Mouse (Mus musculus): ENCODE measurements around the gene Prph. TPM values are rescaled to one million over a fixed set of nuclear protein-coding genes. Genes with fewer than 3 reads are reported as not detected.

The Prph gene
- total RNA-seq, 2 experiments from 2014 or later = not detected

- ATAC-seq (replicated peaks; ENCODE audit: low FRiP score, poor library complexity, severe bottlenecking) = no peak
These were observed 39.8 kb downstream of the Prph start for GRCm38 (mm10) chr15:99094631-99095270.

- no peak for ATAC-seq (replicated peaks; ENCODE audit: low FRiP score, poor library complexity, severe bottlenecking)
These were observed 40.4 kb downstream of the Prph start for GRCm38 (mm10) chr15:99095356-99095755.

GRCm38 (mm10) chr15:99096061-99096793 is 41.3 kb downstream of the Prph start:
- no peak for ATAC-seq (replicated peaks; ENCODE audit: low FRiP score, poor library complexity, severe bottlenecking)

GRCm38 (mm10) chr15:99096831-99097500 is 42.0 kb downstream of the Prph start:
- no peak for ATAC-seq (replicated peaks; ENCODE audit: low FRiP score, poor library complexity, severe bottlenecking)

- no peak for ATAC-seq (replicated peaks; ENCODE audit: low FRiP score, poor library complexity, severe bottlenecking)
These were observed 43.0 kb downstream of the Prph start for GRCm38 (mm10) chr15:99097840-99098492.

GRCm38 (mm10) chr15:99098493-99098861 is 43.5 kb downstream of the Prph start:
- no peak for ATAC-seq (replicated peaks; ENCODE audit: low FRiP score, poor library complexity, severe bottlenecking)

- no peak for ATAC-seq (replicated peaks; ENCODE audit: low FRiP score, poor library complexity, severe bottlenecking)
These were observed 44.2 kb downstream of the Prph start for GRCm38 (mm10) chr15:99099139-99099556.

GRCm38 (mm10) chr15:99099984-99100383 is 45.0 kb downstream of the Prph start:
- no peak for ATAC-seq (replicated peaks; ENCODE audit: low FRiP score, poor library complexity, severe bottlenecking)

GRCm38 (mm10) chr15:99105238-99105637 is 50.3 kb downstream of the Prph start:
- ATAC-seq (replicated peaks; ENCODE audit: low FRiP score, poor library complexity, severe bottlenecking) = no peak

- ATAC-seq (replicated peaks; ENCODE audit: low FRiP score, poor library complexity, severe bottlenecking) = no peak
These were observed 52.9 kb downstream of the Prph start for GRCm38 (mm10) chr15:99107866-99108265.

Other genes with a start within 250 kb of the Prph start
- gene Ddn, start 245.7 kb upstream of the Prph start, total RNA-seq (2015; ENCODE audit: low replicate concordance) = not detected in 2 replicates
- gene Ddn, start 245.7 kb upstream of the Prph start, total RNA-seq (2017; ENCODE audit: low replicate concordance) = not detected in 2 replicates
- 58.0 and 61.2 TPM in 2 replicates for gene Prkag1, start 223.7 kb upstream of the Prph start, total RNA-seq (2015; ENCODE audit: low replicate concordance)
- gene Prkag1, start 223.7 kb upstream of the Prph start, total RNA-seq (2017; ENCODE audit: low replicate concordance) = 73.0 and 87.4 TPM in 2 replicates
- 29.2 and 52.4 TPM in 2 replicates for gene Kmt2d, start 184.0 kb upstream of the Prph start, total RNA-seq (2015; ENCODE audit: low replicate concordance)
- 69.3 and 96.1 TPM in 2 replicates for gene Kmt2d, start 184.0 kb upstream of the Prph start, total RNA-seq (2017; ENCODE audit: low replicate concordance)
- gene Rhebl1, start 160.6 kb upstream of the Prph start, total RNA-seq (2015; ENCODE audit: low replicate concordance) = 2.2 and 5.9 TPM in 2 replicates
- not detected in 2 replicates for gene Rhebl1, start 160.6 kb upstream of the Prph start, total RNA-seq (2017; ENCODE audit: low replicate concordance)
- not detected in 2 replicates for gene Dhh, start 156.6 kb upstream of the Prph start, total RNA-seq (2015; ENCODE audit: low replicate concordance)
- gene Dhh, start 156.6 kb upstream of the Prph start, total RNA-seq (2017; ENCODE audit: low replicate concordance) = not detected in 2 replicates
- gene Lmbr1l, start 136.9 kb upstream of the Prph start, total RNA-seq (2015; ENCODE audit: low replicate concordance) = 7.9 and 15.1 TPM in 2 replicates
- gene Lmbr1l, start 136.9 kb upstream of the Prph start, total RNA-seq (2017; ENCODE audit: low replicate concordance) = 9.0 and 12.1 TPM in 2 replicates
- 2,503 and 2,754 TPM in 2 replicates for gene Tuba1b, start 120.6 kb upstream of the Prph start, total RNA-seq (2015; ENCODE audit: low replicate concordance)
- gene Tuba1b, start 120.6 kb upstream of the Prph start, total RNA-seq (2017; ENCODE audit: low replicate concordance) = 632 and 670 TPM in 2 replicates
- not detected in 2 replicates for gene Gm49450, start 101.6 kb upstream of the Prph start, total RNA-seq (2015; ENCODE audit: low replicate concordance)
- gene Gm49450, start 101.6 kb upstream of the Prph start, total RNA-seq (2017; ENCODE audit: low replicate concordance) = not detected in 2 replicates
- gene Tuba1a, start 101.5 kb upstream of the Prph start, total RNA-seq (2015; ENCODE audit: low replicate concordance) = 6.5 and 38.1 TPM in 2 replicates
- gene Tuba1a, start 101.5 kb upstream of the Prph start, total RNA-seq (2017; ENCODE audit: low replicate concordance) = 5.9 and 9.6 TPM in 2 replicates
- gene Tuba1c, start 25.3 kb upstream of the Prph start, total RNA-seq (2015; ENCODE audit: low replicate concordance) = 637 and 660 TPM in 2 replicates
- 271 and 335 TPM in 2 replicates for gene Tuba1c, start 25.3 kb upstream of the Prph start, total RNA-seq (2017; ENCODE audit: low replicate concordance)
- gene Troap, start 19.4 kb downstream of the Prph start, total RNA-seq (2015; ENCODE audit: low replicate concordance) = 152 and 157 TPM in 2 replicates
- gene Troap, start 19.4 kb downstream of the Prph start, total RNA-seq (2017; ENCODE audit: low replicate concordance) = 126 and 180 TPM in 2 replicates
- gene C1ql4, start 32.6 kb downstream of the Prph start, total RNA-seq (2015; ENCODE audit: low replicate concordance) = not detected in 2 replicates
- gene C1ql4, start 32.6 kb downstream of the Prph start, total RNA-seq (2017; ENCODE audit: low replicate concordance) = not detected in 2 replicates
- gene Dnajc22, start 38.0 kb downstream of the Prph start, total RNA-seq (2015; ENCODE audit: low replicate concordance) = not detected in 2 replicates
- not detected in 2 replicates for gene Dnajc22, start 38.0 kb downstream of the Prph start, total RNA-seq (2017; ENCODE audit: low replicate concordance)
- not detected in 2 replicates for gene Spats2, start 70.7 kb downstream of the Prph start, total RNA-seq (2015; ENCODE audit: low replicate concordance)
- 0.51 TPM in 1 of 2 replicates, not detected in the other for gene Spats2, start 70.7 kb downstream of the Prph start, total RNA-seq (2017; ENCODE audit: low replicate concordance)
- gene Kcnh3, start 169.7 kb downstream of the Prph start, total RNA-seq (2015; ENCODE audit: low replicate concordance) = not detected in 2 replicates
- not detected in 2 replicates for gene Kcnh3, start 169.7 kb downstream of the Prph start, total RNA-seq (2017; ENCODE audit: low replicate concordance)
- gene Mcrs1, start 196.8 kb downstream of the Prph start, total RNA-seq (2015; ENCODE audit: low replicate concordance) = 18.4 and 26.4 TPM in 2 replicates
- gene Mcrs1, start 196.8 kb downstream of the Prph start, total RNA-seq (2017; ENCODE audit: low replicate concordance) = 13.4 and 15.5 TPM in 2 replicates
- 4.0 TPM in 1 of 2 replicates, not detected in the other for gene Prpf40b, start 239.9 kb downstream of the Prph start, total RNA-seq (2015; ENCODE audit: low replicate concordance)
- gene Prpf40b, start 239.9 kb downstream of the Prph start, total RNA-seq (2017; ENCODE audit: low replicate concordance) = 1.0 TPM in 1 of 2 replicates, not detected in the other
- gene Fam186b, start 240.7 kb downstream of the Prph start, total RNA-seq (2015; ENCODE audit: low replicate concordance) = not detected in 2 replicates
- not detected in 2 replicates for gene Fam186b, start 240.7 kb downstream of the Prph start, total RNA-seq (2017; ENCODE audit: low replicate concordance)